Mouse (Mus musculus): ENCODE measurements around the gene Serbp1. TPM values are rescaled to one million over a fixed set of nuclear protein-coding genes. Genes with fewer than 3 reads are reported as not detected.

Serbp1 gene
- polyA plus RNA-seq, 1 experiment: 379 TPM

- Histone ChIP-seq H3K4me2 (ENCODE audit: low read depth) (no peak overlapping the region), H3K36me3 (ENCODE audit: control insufficient read depth, insufficient read depth) (no peaks in the 10 kb centered on the region), H3K27me3 (ENCODE audit: control insufficient read depth, insufficient read depth, insufficient read length) (no peaks in the 10 kb centered on the region), H3K79me2 (ENCODE audit: control insufficient read depth, insufficient read depth) (no peaks in the 10 kb centered on the region), H3ac (ENCODE audit: control insufficient read depth, insufficient read length) (no peak overlapping the region), H3K4me3 (no peak overlapping the region)
- TF ChIP-seq POLR2AphosphoS2 (IDR thresholded peaks at IDR 0.05; ENCODE audit: insufficient read length, low read depth) (no peak), USF1 (IDR thresholded peaks at IDR 0.05; ENCODE audit: low read depth) (no peak), TCF12 (IDR thresholded peaks at IDR 0.05; ENCODE audit: insufficient read depth, poor library complexity, severe bottlenecking) (no peak), REST (IDR thresholded peaks at IDR 0.05; ENCODE audit: insufficient read depth, insufficient read length) (no peak), CEBPB (IDR thresholded peaks at IDR 0.05; ENCODE audit: insufficient read depth, poor library complexity, severe bottlenecking) (no peak), MAX (IDR thresholded peaks at IDR 0.05; ENCODE audit: low read depth) (no peak), MYOD1 (IDR thresholded peaks at IDR 0.05; ENCODE audit: control insufficient read depth in 1 of 3, insufficient read length in 2 of 3, low read depth in 2 of 3) (no peak), MYOG (IDR thresholded peaks at IDR 0.05; ENCODE audit: control insufficient read depth in 1 of 3, insufficient read depth in 1 of 3, insufficient read length in 2 of 3, low read depth in 2 of 3) (no peak), SRF (IDR thresholded peaks at IDR 0.05; ENCODE audit: control insufficient read depth, insufficient read length, low read depth) (no peak), POLR2A (IDR thresholded peaks at IDR 0.05; ENCODE audit: insufficient read length, low read depth) (no peak), E2F4 (IDR thresholded peaks at IDR 0.05; ENCODE audit: insufficient read depth) (no peak), TCF3 (IDR thresholded peaks at IDR 0.05; ENCODE audit: insufficient read length, low read depth) (no peak)
Observed at GRCm38 (mm10) chr6:67198085-67198484, 39.9 kb upstream of the Serbp1 start.

- Histone ChIP-seq H3K4me2 (ENCODE audit: low read depth) (no peak overlapping the region), H3K36me3 (ENCODE audit: control insufficient read depth, insufficient read depth) (no peaks in the 10 kb centered on the region), H3K79me2 (ENCODE audit: control insufficient read depth, insufficient read depth) (no peaks in the 10 kb centered on the region), H3K27me3 (ENCODE audit: control insufficient read depth, insufficient read depth, insufficient read length) (no peaks in the 10 kb centered on the region), H3K4me3 (no peak overlapping the region), H3ac (ENCODE audit: control insufficient read depth, insufficient read length) (no peak overlapping the region)
- TF ChIP-seq MAX (IDR thresholded peaks at IDR 0.05; ENCODE audit: low read depth): no peak
- TF ChIP-seq MYOG (IDR thresholded peaks at IDR 0.05; ENCODE audit: control insufficient read depth in 1 of 3, insufficient read depth in 1 of 3, insufficient read length in 2 of 3, low read depth in 2 of 3): no peak
- TF ChIP-seq TCF12 (IDR thresholded peaks at IDR 0.05; ENCODE audit: insufficient read depth, poor library complexity, severe bottlenecking): no peak
- no peak for TF ChIP-seq REST (IDR thresholded peaks at IDR 0.05; ENCODE audit: insufficient read depth, insufficient read length)
- no peak for TF ChIP-seq CEBPB (IDR thresholded peaks at IDR 0.05; ENCODE audit: insufficient read depth, poor library complexity, severe bottlenecking)
- no peak for TF ChIP-seq SRF (IDR thresholded peaks at IDR 0.05; ENCODE audit: control insufficient read depth, insufficient read length, low read depth)
- TF ChIP-seq MYOD1 (IDR thresholded peaks at IDR 0.05; ENCODE audit: control insufficient read depth in 1 of 3, insufficient read length in 2 of 3, low read depth in 2 of 3): no peak
- TF ChIP-seq POLR2AphosphoS2 (IDR thresholded peaks at IDR 0.05; ENCODE audit: insufficient read length, low read depth): no peak
- no peak for TF ChIP-seq USF1 (IDR thresholded peaks at IDR 0.05; ENCODE audit: low read depth)
- TF ChIP-seq E2F4 (IDR thresholded peaks at IDR 0.05; ENCODE audit: insufficient read depth): no peak
- no peak for TF ChIP-seq POLR2A (IDR thresholded peaks at IDR 0.05; ENCODE audit: insufficient read length, low read depth)
- no peak for TF ChIP-seq TCF3 (IDR thresholded peaks at IDR 0.05; ENCODE audit: insufficient read length, low read depth)
Observed at GRCm38 (mm10) chr6:67200715-67201322, 37.2 kb upstream of the Serbp1 start.

- no peak overlapping the region for H3K4me3 ChIP-seq
- no peaks in the 10 kb centered on the region for H3K36me3 ChIP-seq (ENCODE audit: control insufficient read depth, insufficient read depth)
- H3K4me2 ChIP-seq (ENCODE audit: low read depth): no peak overlapping the region
- H3K27me3 ChIP-seq (ENCODE audit: control insufficient read depth, insufficient read depth, insufficient read length): no peaks in the 10 kb centered on the region
- H3K79me2 ChIP-seq (ENCODE audit: control insufficient read depth, insufficient read depth): no peaks in the 10 kb centered on the region
- TF ChIP-seq MYOG (IDR thresholded peaks at IDR 0.05; ENCODE audit: control insufficient read depth in 1 of 3, insufficient read depth in 1 of 3, insufficient read length in 2 of 3, low read depth in 2 of 3): no peak
- H3ac ChIP-seq (ENCODE audit: control insufficient read depth, insufficient read length): no peak overlapping the region
Observed at GRCm38 (mm10) chr6:67205081-67206037, 32.6 kb upstream of the Serbp1 start.

- Histone ChIP-seq H3K79me2 (ENCODE audit: control insufficient read depth, insufficient read depth) (no peaks in the 10 kb centered on the region), H3K36me3 (ENCODE audit: control insufficient read depth, insufficient read depth) (no peaks in the 10 kb centered on the region), H3K4me3 (no peak overlapping the region), H3K27me3 (ENCODE audit: control insufficient read depth, insufficient read depth, insufficient read length) (peaks cover 3% of the 10 kb centered on the region), H3K4me2 (ENCODE audit: low read depth) (no peak overlapping the region), H3ac (ENCODE audit: control insufficient read depth, insufficient read length) (no peak overlapping the region)
- TF ChIP-seq POLR2AphosphoS2 (IDR thresholded peaks at IDR 0.05; ENCODE audit: insufficient read length, low read depth): no peak
Observed at GRCm38 (mm10) chr6:67212362-67212761, 25.6 kb upstream of the Serbp1 start.

- Histone ChIP-seq H3K36me3 (ENCODE audit: control insufficient read depth, insufficient read depth) (no peaks in the 10 kb centered on the region), H3K79me2 (ENCODE audit: control insufficient read depth, insufficient read depth) (no peaks in the 10 kb centered on the region), H3K4me3 (no peak overlapping the region), H3ac (ENCODE audit: control insufficient read depth, insufficient read length) (no peak overlapping the region), H3K27me3 (ENCODE audit: control insufficient read depth, insufficient read depth, insufficient read length) (peaks cover 3% of the 10 kb centered on the region), H3K4me2 (ENCODE audit: low read depth) (no peak overlapping the region)
- TF ChIP-seq TCF12 (IDR thresholded peaks at IDR 0.05; ENCODE audit: insufficient read depth, poor library complexity, severe bottlenecking): no peak
- TF ChIP-seq POLR2A (IDR thresholded peaks at IDR 0.05; ENCODE audit: insufficient read length, low read depth): no peak
- TF ChIP-seq MYOD1 (IDR thresholded peaks at IDR 0.05; ENCODE audit: control insufficient read depth in 1 of 3, insufficient read length in 2 of 3, low read depth in 2 of 3): no peak
- no peak for TF ChIP-seq CEBPB (IDR thresholded peaks at IDR 0.05; ENCODE audit: insufficient read depth, poor library complexity, severe bottlenecking)
- no peak for TF ChIP-seq POLR2AphosphoS2 (IDR thresholded peaks at IDR 0.05; ENCODE audit: insufficient read length, low read depth)
- no peak for TF ChIP-seq MAX (IDR thresholded peaks at IDR 0.05; ENCODE audit: low read depth)
- TF ChIP-seq MYOG (IDR thresholded peaks at IDR 0.05; ENCODE audit: control insufficient read depth in 1 of 3, insufficient read depth in 1 of 3, insufficient read length in 2 of 3, low read depth in 2 of 3): no peak
- no peak for TF ChIP-seq SRF (IDR thresholded peaks at IDR 0.05; ENCODE audit: control insufficient read depth, insufficient read length, low read depth)
Observed at GRCm38 (mm10) chr6:67213429-67214098, 24.4 kb upstream of the Serbp1 start.
